Mouse (Mus musculus): ENCODE measurements around the gene Fabp7. TPM values are rescaled to one million over a fixed set of nuclear protein-coding genes. Genes with fewer than 3 reads are reported as not detected.

The Fabp7 gene
- polyA plus RNA-seq, 1 experiment: 1,133 TPM

- no peak for DNase-seq (ENCODE audit: low read depth)
- no peak for TF ChIP-seq CTCF (IDR thresholded peaks at IDR 0.05; ENCODE audit: borderline replicate concordance, extremely low read depth, insufficient read depth, insufficient read length)
- TF ChIP-seq POLR2A (IDR thresholded peaks at IDR 0.05; ENCODE audit: borderline replicate concordance, extremely low read depth, insufficient read depth, insufficient read length, poor library complexity, severe bottlenecking): no peak
Measured at GRCm38 (mm10) chr10:57807754-57808153, 23.1 kb downstream of the Fabp7 start.

GRCm38 (mm10) chr10:57812161-57812856 is 27.6 kb downstream of the Fabp7 start:
- TF ChIP-seq CTCF (IDR thresholded peaks at IDR 0.05; ENCODE audit: borderline replicate concordance, extremely low read depth, insufficient read depth, insufficient read length): no peak
- no peak for DNase-seq (ENCODE audit: low read depth)

DNA sequence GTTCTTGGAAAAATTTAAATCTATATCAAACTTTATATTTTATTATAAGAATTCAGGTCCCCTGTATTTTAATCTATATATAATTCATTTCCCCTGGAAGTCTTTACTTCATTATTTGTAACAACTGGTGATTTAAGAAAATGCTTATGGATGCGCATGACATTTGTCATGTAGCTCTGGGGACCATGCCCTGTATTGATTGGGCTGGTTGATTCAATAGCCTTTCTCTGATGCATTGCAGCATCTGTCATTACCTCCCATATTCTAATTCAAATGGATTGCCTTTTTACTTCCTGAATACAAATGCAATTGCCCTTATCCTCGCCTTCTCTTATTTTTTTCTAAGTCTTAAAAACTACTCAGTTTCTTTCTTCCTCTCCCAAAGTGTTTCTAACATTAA is 29.6 kb downstream of the Fabp7 start:
- TF ChIP-seq CTCF (IDR thresholded peaks at IDR 0.05; ENCODE audit: borderline replicate concordance, extremely low read depth, insufficient read depth, insufficient read length) (no peak), POLR2A (IDR thresholded peaks at IDR 0.05; ENCODE audit: borderline replicate concordance, extremely low read depth, insufficient read depth, insufficient read length, poor library complexity, severe bottlenecking) (no peak)
- no peak for DNase-seq (ENCODE audit: low read depth)

- DNase-seq (ENCODE audit: low read depth): no peak
- TF ChIP-seq CTCF (IDR thresholded peaks at IDR 0.05; ENCODE audit: borderline replicate concordance, extremely low read depth, insufficient read depth, insufficient read length) (no peak), POLR2A (IDR thresholded peaks at IDR 0.05; ENCODE audit: borderline replicate concordance, extremely low read depth, insufficient read depth, insufficient read length, poor library complexity, severe bottlenecking) (no peak)
Measured at GRCm38 (mm10) chr10:57815869-57816268, 31.2 kb downstream of the Fabp7 start.

DNA sequence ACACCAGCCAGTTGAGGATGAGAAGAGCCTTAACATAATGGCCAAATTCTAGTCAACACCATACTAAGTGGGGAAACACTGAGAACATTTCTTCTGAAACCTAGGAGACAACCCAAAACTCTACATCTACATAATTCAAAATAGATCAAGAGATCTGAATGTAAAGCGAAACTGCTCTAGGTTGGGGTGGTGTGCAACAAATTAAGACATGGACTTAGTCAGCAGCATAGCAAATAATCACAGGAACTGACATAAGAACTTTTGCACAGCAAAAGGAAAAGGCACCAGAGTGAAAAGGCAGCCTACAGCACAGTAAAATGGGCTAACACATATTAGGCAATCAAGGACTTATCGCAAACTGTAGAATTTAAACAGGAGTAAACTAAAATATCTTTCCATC is 34.5 kb downstream of the Fabp7 start:
- TF ChIP-seq CTCF (IDR thresholded peaks at IDR 0.05; ENCODE audit: borderline replicate concordance, extremely low read depth, insufficient read depth, insufficient read length): no peak
- TF ChIP-seq POLR2A (IDR thresholded peaks at IDR 0.05; ENCODE audit: borderline replicate concordance, extremely low read depth, insufficient read depth, insufficient read length, poor library complexity, severe bottlenecking): no peak
- DNase-seq (ENCODE audit: low read depth): no peak

- TF ChIP-seq POLR2A (IDR thresholded peaks at IDR 0.05; ENCODE audit: borderline replicate concordance, extremely low read depth, insufficient read depth, insufficient read length, poor library complexity, severe bottlenecking) (no peak), CTCF (IDR thresholded peaks at IDR 0.05; ENCODE audit: borderline replicate concordance, extremely low read depth, insufficient read depth, insufficient read length) (no peak)
- DNase-seq (ENCODE audit: low read depth): peak; percentile 95
Measured at GRCm38 (mm10) chr10:57822473-57822872, 37.8 kb downstream of the Fabp7 start.

DNA sequence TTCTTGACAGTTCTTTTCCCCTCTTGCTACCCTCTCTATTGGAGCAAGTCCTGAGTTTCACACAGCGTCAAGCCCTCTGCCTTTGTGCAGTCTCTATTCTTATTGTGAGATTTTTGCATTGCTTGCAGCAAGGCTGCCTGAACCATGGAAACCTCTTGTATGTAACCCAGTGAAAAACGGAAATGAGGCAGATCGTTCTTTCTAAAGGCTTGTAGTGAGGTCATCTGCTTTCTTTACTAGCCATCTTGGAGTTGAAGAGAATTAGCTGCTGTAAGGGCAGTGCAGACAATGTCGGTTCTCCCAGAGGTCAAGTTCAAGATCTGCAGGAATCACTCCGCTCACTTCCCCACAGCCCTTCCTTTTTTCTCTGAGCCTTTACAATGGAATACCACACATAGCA is 44.0 kb downstream of the Fabp7 start:
- DNase-seq (ENCODE audit: low read depth): peak; percentile 88
- no peak for TF ChIP-seq POLR2A (IDR thresholded peaks at IDR 0.05; ENCODE audit: borderline replicate concordance, extremely low read depth, insufficient read depth, insufficient read length, poor library complexity, severe bottlenecking)
- TF ChIP-seq CTCF (IDR thresholded peaks at IDR 0.05; ENCODE audit: borderline replicate concordance, extremely low read depth, insufficient read depth, insufficient read length): no peak

DNA sequence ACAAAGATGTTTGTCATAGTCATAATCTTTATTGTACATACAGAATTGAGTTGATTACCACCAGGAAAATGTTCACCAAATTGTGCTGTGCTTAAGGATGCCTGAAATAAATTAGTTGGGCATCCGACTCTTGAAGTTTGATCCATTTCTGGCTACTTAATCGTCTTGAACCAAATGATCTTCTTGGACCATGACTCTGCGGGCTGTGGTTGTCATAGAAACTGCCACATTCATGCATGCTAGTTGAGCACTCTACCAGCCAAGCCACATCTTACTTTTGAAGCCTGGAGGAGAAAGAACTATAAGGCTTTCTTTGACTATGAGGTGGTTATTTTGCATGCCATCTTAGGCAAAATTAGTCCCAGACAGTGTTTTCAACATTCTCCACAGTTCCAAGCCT is 44.9 kb downstream of the Fabp7 start:
- TF ChIP-seq POLR2A (IDR thresholded peaks at IDR 0.05; ENCODE audit: borderline replicate concordance, extremely low read depth, insufficient read depth, insufficient read length, poor library complexity, severe bottlenecking): no peak
- no peak for TF ChIP-seq CTCF (IDR thresholded peaks at IDR 0.05; ENCODE audit: borderline replicate concordance, extremely low read depth, insufficient read depth, insufficient read length)
- DNase-seq (ENCODE audit: low read depth): peak; percentile 40

DNA sequence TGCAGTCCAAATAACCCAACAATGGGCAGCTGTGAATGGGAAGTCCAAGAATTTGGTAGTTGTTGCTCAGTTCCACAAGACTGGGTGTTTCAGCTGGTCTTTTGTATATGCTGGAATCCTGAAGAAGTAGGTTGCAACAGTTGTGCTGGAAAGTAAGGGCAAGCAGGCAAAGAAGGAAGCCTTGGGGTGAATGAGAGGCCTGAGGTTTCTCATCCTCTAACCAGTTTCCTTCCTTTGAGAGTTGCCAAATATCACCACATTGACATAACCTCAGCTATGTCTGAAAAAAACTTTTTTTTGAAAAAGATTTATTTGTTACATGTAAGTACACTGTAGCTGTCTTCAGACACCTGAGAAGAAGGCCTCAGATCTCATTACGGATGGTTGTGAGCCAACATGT is 50.4 kb downstream of the Fabp7 start:
- TF ChIP-seq POLR2A (IDR thresholded peaks at IDR 0.05; ENCODE audit: borderline replicate concordance, extremely low read depth, insufficient read depth, insufficient read length, poor library complexity, severe bottlenecking) (no peak), CTCF (IDR thresholded peaks at IDR 0.05; ENCODE audit: borderline replicate concordance, extremely low read depth, insufficient read depth, insufficient read length) (no peak)
- no peak for DNase-seq (ENCODE audit: low read depth)

DNA sequence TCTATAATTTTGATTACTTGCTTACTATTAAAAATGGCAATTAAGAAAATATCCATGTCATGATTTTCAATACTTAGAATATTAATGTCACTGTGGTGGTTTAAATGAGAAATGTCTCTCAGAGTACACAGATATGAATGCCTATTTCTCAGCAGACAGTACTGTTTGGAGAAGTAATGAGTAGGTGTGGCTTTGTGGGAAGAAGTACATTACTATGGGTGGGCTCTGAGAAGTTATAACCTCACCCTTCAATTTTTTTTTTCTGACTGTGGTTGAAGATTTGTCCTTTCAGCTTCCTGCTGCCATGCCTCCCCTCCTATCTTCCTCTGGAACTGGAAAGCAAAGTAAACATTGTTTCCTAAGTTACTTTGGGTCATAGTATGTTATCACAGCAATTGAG is 51.3 kb downstream of the Fabp7 start:
- DNase-seq (ENCODE audit: low read depth): no peak
- TF ChIP-seq POLR2A (IDR thresholded peaks at IDR 0.05; ENCODE audit: borderline replicate concordance, extremely low read depth, insufficient read depth, insufficient read length, poor library complexity, severe bottlenecking): no peak
- TF ChIP-seq CTCF (IDR thresholded peaks at IDR 0.05; ENCODE audit: borderline replicate concordance, extremely low read depth, insufficient read depth, insufficient read length): no peak

Other genes starting within 250 kb of the Fabp7 start
- gene Pkib, start 152.9 kb upstream of the Fabp7 start, polyA plus RNA-seq (2012; rRNA removed): 1.0 and 1.2 TPM in 2 replicates
- 15.9 and 18.3 TPM in 2 replicates for gene Smpdl3a, start 9.5 kb downstream of the Fabp7 start, polyA plus RNA-seq (2012; rRNA removed)

Data from brain, embryonic 14.5 days (tissue).